Mouse (Mus musculus) liver, embryonic 14.5 days (tissue): ENCODE measurements around the gene BC016579.

Experiments
- CTCF ChIP-seq: IDR thresholded peaks from 2 replicates; pipeline ENCODE4 v1.5.1; 2016; ENCODE audit warnings: antibody characterized with exemption, low read depth, control low read depth
- EP300 ChIP-seq: IDR thresholded peaks from 2 replicates; pipeline ENCODE4 v1.6.1; 2016; ENCODE audit warnings: antibody characterized with exemption, low read depth

- TF ChIP-seq CTCF (no peak), EP300 (no peak)
Observed at GRCm38 (mm10) chr16:45643944-45644343, 9.9 kb downstream of the BC016579 start.
